Mouse (Mus musculus) forebrain, embryonic 15.5 days (tissue): ENCODE results near the gene Gm826. TPM values are rescaled to one million over a fixed set of nuclear protein-coding genes. Genes with fewer than 3 reads are reported as not detected.

Experiments used
- polyA plus RNA-seq: library from polyadenylated mRNA; unstranded; fragments of >200 nt; fragmentation: Nextera tagmentation; extraction: Ambion mirVana; gene quantifications from 2 replicates; pipeline ENCODE4 v1.2.1, GENCODE M21; 2015

Gene Gm826
- polyA plus RNA-seq, 1 experiment from 2014 or later = 0.24 TPM

Other genes with a start within 250 kb of the Gm826 start
- 13.5 and 16.2 TPM in 2 replicates for gene Mafb, start 32.9 kb upstream of the Gm826 start, polyA plus RNA-seq